Mouse (Mus musculus): ENCODE results near the gene Nipal1. TPM values are rescaled to one million over a fixed set of nuclear protein-coding genes. Genes with fewer than 3 reads are reported as not detected.

The Nipal1 gene
- polyA plus RNA-seq, 2 experiments: 1.7 to 10.0 TPM

DNA sequence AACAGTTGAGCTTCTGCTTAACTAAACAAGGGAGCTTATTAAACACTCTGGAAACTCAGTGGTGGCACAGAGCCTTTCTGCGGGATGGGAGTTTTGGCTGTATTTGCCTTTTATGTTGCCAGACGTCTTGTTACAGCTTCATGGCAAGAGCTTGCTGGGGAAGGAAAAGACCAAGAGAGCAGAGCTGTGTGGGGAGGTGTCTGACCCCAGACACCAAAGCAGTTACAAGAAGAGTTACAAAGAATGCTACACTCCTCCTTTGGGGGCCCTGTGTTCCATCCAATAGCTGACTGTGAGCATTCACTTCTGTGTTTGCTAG lies 51.9 kb downstream of the Nipal1 start:
- TF ChIP-seq EP300 (IDR thresholded peaks at IDR 0.05; ENCODE audit: low read depth) (no peak), CTCF (IDR thresholded peaks at IDR 0.05; ENCODE audit: low read depth) (no peak)
- 54% methylated on average over 2 of the region's 2 CpGs for WGBS (ENCODE audit: insufficient replicate concordance)
- ATAC-seq (ENCODE audit: insufficient read depth): no peak
- Histone ChIP-seq H3K27ac (no peak overlapping the region), H3K27me3 (ENCODE audit: control insufficient read depth, insufficient read depth, low read length) (no peaks in the 10 kb centered on the region), H3K36me3 (replicated peaks; ENCODE audit: control insufficient read depth, insufficient read depth, low read depth) (no peaks in the 10 kb centered on the region), H3K4me2 (ENCODE audit: low read depth) (no peak overlapping the region), H3K4me1 (replicated peaks; ENCODE audit: control insufficient read depth in 2 of 2, insufficient read depth in 2 of 2, low read length in 1 of 2) (no peaks in the 10 kb centered on the region), H3K9ac (replicated peaks) (no peak overlapping the region), H3K9me3 (ENCODE audit: control insufficient read depth, low read length) (no peaks in the 10 kb centered on the region), H3K4me3 (ENCODE audit: insufficient read depth in 1 of 2, low read depth in 2 of 2, low read length in 2 of 2) (no peak overlapping the region)
- DNase-seq (ENCODE audit: low read depth in 3 of 3, low spot score in 3 of 3): no peak

- Histone ChIP-seq H3K9ac (replicated peaks) (no peak overlapping the region), H3K4me1 (replicated peaks; ENCODE audit: control insufficient read depth in 2 of 2, insufficient read depth in 2 of 2, low read length in 1 of 2) (no peaks in the 10 kb centered on the region), H3K36me3 (replicated peaks; ENCODE audit: control insufficient read depth, insufficient read depth, low read depth) (no peaks in the 10 kb centered on the region), H3K27me3 (ENCODE audit: control insufficient read depth, insufficient read depth, low read length) (no peaks in the 10 kb centered on the region), H3K27ac (no peak overlapping the region), H3K4me3 (ENCODE audit: insufficient read depth in 1 of 2, low read depth in 2 of 2, low read length in 2 of 2) (no peak overlapping the region), H3K4me2 (ENCODE audit: low read depth) (no peak overlapping the region), H3K9me3 (ENCODE audit: control insufficient read depth, low read length) (no peaks in the 10 kb centered on the region)
- DNase-seq (ENCODE audit: low read depth in 3 of 3, low spot score in 3 of 3) (no peak), ATAC-seq (ENCODE audit: insufficient read depth) (no peak)
- TF ChIP-seq EP300 (IDR thresholded peaks at IDR 0.05; ENCODE audit: low read depth) (no peak), CTCF (IDR thresholded peaks at IDR 0.05; ENCODE audit: low read depth) (no peak)
Observed at GRCm38 (mm10) chr5:72702202-72702601, 54.6 kb downstream of the Nipal1 start.

DNA sequence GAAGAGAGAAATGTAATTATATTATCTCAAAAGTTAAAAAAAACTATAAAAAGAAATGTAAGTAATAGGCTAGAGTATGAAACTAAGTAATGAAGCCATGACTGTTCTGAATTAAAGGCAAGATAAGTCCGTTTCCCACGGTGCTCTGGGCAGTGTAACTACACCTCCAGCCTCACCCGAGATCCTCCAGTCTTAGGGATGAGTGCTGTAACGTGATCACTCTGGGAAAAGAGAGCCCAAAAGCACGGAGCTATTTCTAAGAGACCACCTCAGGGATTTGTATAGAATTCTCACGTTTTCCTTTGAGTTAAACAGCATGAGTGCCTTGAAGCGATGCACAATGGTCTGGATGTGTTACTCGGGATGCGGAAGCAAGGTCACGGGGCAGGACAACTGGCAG lies 58.5 kb downstream of the Nipal1 start:
- H3K9me3 ChIP-seq (ENCODE audit: control insufficient read depth, low read length): no peaks in the 10 kb centered on the region
- no peak overlapping the region for H3K4me3 ChIP-seq (ENCODE audit: insufficient read depth in 1 of 2, low read depth in 2 of 2, low read length in 2 of 2)
- TF ChIP-seq EP300 (IDR thresholded peaks at IDR 0.05; ENCODE audit: low read depth): no peak
- no peak for TF ChIP-seq CTCF (IDR thresholded peaks at IDR 0.05; ENCODE audit: low read depth)
- no peak overlapping the region for H3K4me2 ChIP-seq (ENCODE audit: low read depth)
- no peak overlapping the region for H3K27ac ChIP-seq
- ATAC-seq (ENCODE audit: insufficient read depth): no peak
- no peaks in the 10 kb centered on the region for H3K4me1 ChIP-seq (replicated peaks; ENCODE audit: control insufficient read depth in 2 of 2, insufficient read depth in 2 of 2, low read length in 1 of 2)
- no peaks in the 10 kb centered on the region for H3K27me3 ChIP-seq (ENCODE audit: control insufficient read depth, insufficient read depth, low read length)
- WGBS (ENCODE audit: insufficient replicate concordance): 69% methylated on average over 10 of the region's 10 CpGs
- no peaks in the 10 kb centered on the region for H3K36me3 ChIP-seq (replicated peaks; ENCODE audit: control insufficient read depth, insufficient read depth, low read depth)
- H3K9ac ChIP-seq (replicated peaks): no peak overlapping the region
- no peak for DNase-seq (ENCODE audit: low read depth in 3 of 3, low spot score in 3 of 3)

DNA sequence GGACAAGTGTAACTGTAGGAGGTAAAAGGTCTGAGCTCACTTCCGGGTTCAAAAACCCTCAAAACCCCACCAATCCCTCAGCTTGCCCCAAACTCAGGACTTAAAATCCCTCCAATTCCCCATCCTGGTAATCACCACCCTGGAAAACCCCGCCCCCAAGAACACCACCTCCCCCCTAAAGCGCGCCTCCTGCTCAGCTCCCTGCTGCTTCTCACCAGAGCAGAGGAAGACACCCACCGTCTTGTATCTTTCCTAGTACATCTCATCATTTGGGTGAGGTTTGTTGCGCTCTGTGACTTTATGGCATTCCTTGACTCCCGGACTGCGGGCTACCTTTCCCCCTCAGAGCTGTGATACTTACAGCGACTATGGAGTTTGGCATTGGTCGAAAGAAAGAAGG lies 59.1 kb downstream of the Nipal1 start:
- H3K4me1 ChIP-seq (replicated peaks; ENCODE audit: control insufficient read depth in 2 of 2, insufficient read depth in 2 of 2, low read length in 1 of 2): no peaks in the 10 kb centered on the region
- H3K4me2 ChIP-seq (ENCODE audit: low read depth): no peak overlapping the region
- no peak overlapping the region for H3K4me3 ChIP-seq (ENCODE audit: insufficient read depth in 1 of 2, low read depth in 2 of 2, low read length in 2 of 2)
- TF ChIP-seq EP300 (IDR thresholded peaks at IDR 0.05; ENCODE audit: low read depth) (no peak), CTCF (IDR thresholded peaks at IDR 0.05; ENCODE audit: low read depth) (no peak)
- no peak overlapping the region for H3K27ac ChIP-seq
- DNase-seq (ENCODE audit: low read depth in 3 of 3, low spot score in 3 of 3): no peak
- no peak overlapping the region for H3K9ac ChIP-seq (replicated peaks)
- ATAC-seq (ENCODE audit: insufficient read depth): no peak
- H3K27me3 ChIP-seq (ENCODE audit: control insufficient read depth, insufficient read depth, low read length): no peaks in the 10 kb centered on the region
- H3K36me3 ChIP-seq (replicated peaks; ENCODE audit: control insufficient read depth, insufficient read depth, low read depth): no peaks in the 10 kb centered on the region
- WGBS (ENCODE audit: insufficient replicate concordance): 66% methylated on average over 10 of the region's 10 CpGs
- no peaks in the 10 kb centered on the region for H3K9me3 ChIP-seq (ENCODE audit: control insufficient read depth, low read length)

- no peaks in the 10 kb centered on the region for H3K27me3 ChIP-seq (ENCODE audit: control insufficient read depth, insufficient read depth, low read length)
- no peaks in the 10 kb centered on the region for H3K9me3 ChIP-seq (ENCODE audit: control insufficient read depth, low read length)
- no peak for ATAC-seq (ENCODE audit: insufficient read depth)
- no peaks in the 10 kb centered on the region for H3K4me1 ChIP-seq (replicated peaks; ENCODE audit: control insufficient read depth in 2 of 2, insufficient read depth in 2 of 2, low read length in 1 of 2)
- H3K4me3 ChIP-seq (ENCODE audit: insufficient read depth in 1 of 2, low read depth in 2 of 2, low read length in 2 of 2): no peak overlapping the region
- no peaks in the 10 kb centered on the region for H3K36me3 ChIP-seq (replicated peaks; ENCODE audit: control insufficient read depth, insufficient read depth, low read depth)
- H3K9ac ChIP-seq (replicated peaks): no peak overlapping the region
- DNase-seq (ENCODE audit: low read depth in 3 of 3, low spot score in 3 of 3): no peak
- WGBS (ENCODE audit: insufficient replicate concordance): 69% methylated on average over 13 of the region's 13 CpGs
- no peak overlapping the region for H3K27ac ChIP-seq
- TF ChIP-seq EP300 (IDR thresholded peaks at IDR 0.05; ENCODE audit: low read depth) (no peak), CTCF (IDR thresholded peaks at IDR 0.05; ENCODE audit: low read depth) (no peak)
- no peak overlapping the region for H3K4me2 ChIP-seq (ENCODE audit: low read depth)
Observed at GRCm38 (mm10) chr5:72709451-72709850, 61.9 kb downstream of the Nipal1 start.

- Histone ChIP-seq H3K4me1 (replicated peaks; ENCODE audit: control insufficient read depth in 2 of 2, insufficient read depth in 2 of 2, low read length in 1 of 2) (no peaks in the 10 kb centered on the region), H3K36me3 (replicated peaks; ENCODE audit: control insufficient read depth, insufficient read depth, low read depth) (no peaks in the 10 kb centered on the region), H3K9ac (replicated peaks) (no peak overlapping the region), H3K9me3 (ENCODE audit: control insufficient read depth, low read length) (no peaks in the 10 kb centered on the region), H3K4me2 (ENCODE audit: low read depth) (no peak overlapping the region), H3K27ac (no peak overlapping the region), H3K27me3 (ENCODE audit: control insufficient read depth, insufficient read depth, low read length) (no peaks in the 10 kb centered on the region), H3K4me3 (ENCODE audit: insufficient read depth in 1 of 2, low read depth in 2 of 2, low read length in 2 of 2) (no peak overlapping the region)
- no peak for DNase-seq (ENCODE audit: low read depth in 3 of 3, low spot score in 3 of 3)
- TF ChIP-seq CTCF (IDR thresholded peaks at IDR 0.05; ENCODE audit: low read depth) (no peak), EP300 (IDR thresholded peaks at IDR 0.05; ENCODE audit: low read depth) (no peak)
- 66% methylated on average over 9 of the region's 9 CpGs for WGBS (ENCODE audit: insufficient replicate concordance)
- ATAC-seq (ENCODE audit: insufficient read depth): no peak
Observed at GRCm38 (mm10) chr5:72709976-72710375, 62.4 kb downstream of the Nipal1 start.

Data from liver, embryonic 14.5 days (tissue).